Mouse (Mus musculus): Measurements from ENCODE around the gene Sgce. TPM values are rescaled to one million over a fixed set of nuclear protein-coding genes. Genes with fewer than 3 reads are reported as not detected.

Sgce gene
- polyA plus RNA-seq, 1 experiment from 2014 or later = 67.5 TPM

DNA sequence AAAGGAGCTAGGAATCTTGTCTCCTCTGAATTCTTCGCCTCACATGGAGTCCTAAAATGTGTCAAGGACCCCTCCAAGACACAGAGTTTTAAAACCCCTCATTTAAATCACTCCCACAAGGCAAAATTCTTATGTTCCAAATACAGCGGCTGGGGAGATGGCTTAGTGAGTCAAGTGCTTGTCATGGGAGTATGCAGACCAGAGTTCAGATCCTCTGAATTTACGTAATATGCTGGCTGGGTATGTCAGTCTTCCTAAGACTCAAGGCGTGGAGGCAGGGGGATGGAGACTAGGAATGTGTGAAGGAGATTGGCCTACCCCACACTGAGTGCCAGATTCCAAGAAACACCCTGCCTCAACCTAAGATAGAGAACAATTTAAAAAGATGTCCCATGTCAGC is 66.4 kb downstream of the Sgce start:
- no peak overlapping the region for H3K4me3 ChIP-seq (ENCODE audit: low read depth, low read length)
- no peak overlapping the region for H3K27ac ChIP-seq (ENCODE audit: low read length)
- no peak for ATAC-seq (ENCODE audit: insufficient number of reproducible peaks, insufficient read depth, low FRiP score, low read depth)
- H3K4me1 ChIP-seq (ENCODE audit: control insufficient read depth, insufficient read depth, low read length) = no peaks in the 10 kb centered on the region
- WGBS = 86% methylated on average over 4 of the region's 4 CpGs
- H3K27me3 ChIP-seq (ENCODE audit: control insufficient read depth, insufficient read depth, low read length) = no peaks in the 10 kb centered on the region
- H3K9ac ChIP-seq (replicated peaks; ENCODE audit: low read depth, low read length) = no peak overlapping the region
- no peak overlapping the region for H3K4me2 ChIP-seq (replicated peaks; ENCODE audit: low read depth, low read length)
- H3K9me3 ChIP-seq (ENCODE audit: control insufficient read depth, low read depth, low read length) = no peaks in the 10 kb centered on the region
- H3K36me3 ChIP-seq (ENCODE audit: control insufficient read depth, insufficient read depth, low read length) = no peaks in the 10 kb centered on the region

- Histone ChIP-seq H3K4me1 (ENCODE audit: control insufficient read depth, insufficient read depth, low read length) (no peaks in the 10 kb centered on the region), H3K36me3 (ENCODE audit: control insufficient read depth, insufficient read depth, low read length) (no peaks in the 10 kb centered on the region), H3K4me3 (ENCODE audit: low read depth, low read length) (no peak overlapping the region), H3K9me3 (ENCODE audit: control insufficient read depth, low read depth, low read length) (no peaks in the 10 kb centered on the region), H3K9ac (replicated peaks; ENCODE audit: low read depth, low read length) (no peak overlapping the region), H3K4me2 (replicated peaks; ENCODE audit: low read depth, low read length) (no peak overlapping the region), H3K27ac (ENCODE audit: low read length) (no peak overlapping the region), H3K27me3 (ENCODE audit: control insufficient read depth, insufficient read depth, low read length) (no peaks in the 10 kb centered on the region)
- WGBS = 96% methylated on average over 1 of the region's 1 CpGs
- no peak for ATAC-seq (ENCODE audit: insufficient number of reproducible peaks, insufficient read depth, low FRiP score, low read depth)
Observed at GRCm38 (mm10) chr6:4679981-4680380, 67.0 kb downstream of the Sgce start.

DNA sequence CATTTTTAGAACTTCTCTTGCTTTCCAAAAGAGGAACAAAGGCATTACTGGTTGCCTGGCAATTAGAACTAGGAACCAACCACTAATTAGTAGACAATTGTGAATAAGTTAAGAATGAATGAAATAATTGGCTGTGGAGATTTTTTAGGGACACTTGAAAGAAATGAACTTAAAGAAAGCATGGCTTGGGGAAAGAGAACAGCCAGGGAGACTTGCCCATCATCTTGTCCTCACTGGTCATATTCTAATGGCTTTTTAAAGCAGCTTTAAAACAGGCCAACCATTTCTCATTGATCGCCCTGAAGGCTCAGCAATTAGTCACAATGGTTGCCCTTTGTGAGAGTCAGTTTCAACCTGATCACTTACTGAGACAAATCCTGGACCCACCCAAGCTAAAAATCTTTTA is 69.6 kb downstream of the Sgce start:
- WGBS = 89% methylated on average over 1 of the region's 1 CpGs
- H3K27ac ChIP-seq (ENCODE audit: low read length) = no peak overlapping the region
- no peaks in the 10 kb centered on the region for H3K27me3 ChIP-seq (ENCODE audit: control insufficient read depth, insufficient read depth, low read length)
- no peaks in the 10 kb centered on the region for H3K36me3 ChIP-seq (ENCODE audit: control insufficient read depth, insufficient read depth, low read length)
- no peak overlapping the region for H3K9ac ChIP-seq (replicated peaks; ENCODE audit: low read depth, low read length)
- H3K4me1 ChIP-seq (ENCODE audit: control insufficient read depth, insufficient read depth, low read length) = no peaks in the 10 kb centered on the region
- no peaks in the 10 kb centered on the region for H3K9me3 ChIP-seq (ENCODE audit: control insufficient read depth, low read depth, low read length)
- H3K4me3 ChIP-seq (ENCODE audit: low read depth, low read length) = no peak overlapping the region
- H3K4me2 ChIP-seq (replicated peaks; ENCODE audit: low read depth, low read length) = no peak overlapping the region
- ATAC-seq (ENCODE audit: insufficient number of reproducible peaks, insufficient read depth, low FRiP score, low read depth) = no peak

DNA sequence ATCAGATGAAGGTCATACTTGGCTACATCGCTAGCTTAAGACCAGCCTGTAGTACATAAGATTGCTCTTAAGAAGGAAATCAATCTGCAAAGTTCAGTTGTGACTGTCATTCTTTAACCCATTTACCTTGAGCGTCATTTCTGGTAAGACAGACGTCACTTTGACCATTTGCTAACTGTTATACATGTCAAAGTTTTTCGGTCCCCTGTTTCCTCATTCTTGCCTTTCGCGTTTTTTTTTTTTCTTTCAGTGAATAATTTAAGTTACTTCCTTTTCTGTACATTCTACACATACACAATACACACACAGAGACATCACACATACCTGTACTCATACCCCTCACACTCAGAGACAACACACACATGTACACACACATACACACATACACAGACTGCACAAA is 81.9 kb downstream of the Sgce start:
- H3K27me3 ChIP-seq (ENCODE audit: control insufficient read depth, insufficient read depth, low read length) = no peaks in the 10 kb centered on the region
- H3K9ac ChIP-seq (replicated peaks; ENCODE audit: low read depth, low read length) = no peak overlapping the region
- H3K9me3 ChIP-seq (ENCODE audit: control insufficient read depth, low read depth, low read length) = no peaks in the 10 kb centered on the region
- H3K4me2 ChIP-seq (replicated peaks; ENCODE audit: low read depth, low read length) = no peak overlapping the region
- no peak overlapping the region for H3K4me3 ChIP-seq (ENCODE audit: low read depth, low read length)
- H3K36me3 ChIP-seq (ENCODE audit: control insufficient read depth, insufficient read depth, low read length) = no peaks in the 10 kb centered on the region
- no peak for ATAC-seq (ENCODE audit: insufficient number of reproducible peaks, insufficient read depth, low FRiP score, low read depth)
- no peaks in the 10 kb centered on the region for H3K4me1 ChIP-seq (ENCODE audit: control insufficient read depth, insufficient read depth, low read length)
- no peak overlapping the region for H3K27ac ChIP-seq (ENCODE audit: low read length)
- 84% methylated on average over 6 of the region's 6 CpGs for WGBS

DNA sequence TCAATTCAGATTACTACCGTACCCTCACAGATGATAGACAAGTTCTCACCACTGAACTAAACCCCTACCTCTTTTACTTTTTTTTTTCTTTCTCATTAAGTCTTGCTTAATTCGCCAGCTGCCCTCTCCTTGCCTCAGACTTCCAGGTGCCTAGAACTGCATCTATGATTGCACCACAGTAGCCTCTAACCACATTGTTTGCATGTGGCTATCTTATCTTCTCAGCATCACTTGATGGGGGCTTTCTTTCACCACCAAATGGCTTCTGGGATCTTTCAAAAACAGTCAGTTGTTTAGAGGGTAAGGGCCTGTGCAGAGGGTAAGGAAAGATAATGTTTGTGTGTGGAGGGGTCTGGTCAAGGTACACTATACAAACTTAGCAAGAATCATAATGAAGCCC is 82.7 kb downstream of the Sgce start:
- no peak overlapping the region for H3K4me3 ChIP-seq (ENCODE audit: low read depth, low read length)
- 54% methylated on average over 2 of the region's 2 CpGs for WGBS
- H3K9me3 ChIP-seq (ENCODE audit: control insufficient read depth, low read depth, low read length) = no peaks in the 10 kb centered on the region
- H3K4me1 ChIP-seq (ENCODE audit: control insufficient read depth, insufficient read depth, low read length) = no peaks in the 10 kb centered on the region
- no peak overlapping the region for H3K4me2 ChIP-seq (replicated peaks; ENCODE audit: low read depth, low read length)
- H3K36me3 ChIP-seq (ENCODE audit: control insufficient read depth, insufficient read depth, low read length) = no peaks in the 10 kb centered on the region
- no peak for ATAC-seq (ENCODE audit: insufficient number of reproducible peaks, insufficient read depth, low FRiP score, low read depth)
- H3K9ac ChIP-seq (replicated peaks; ENCODE audit: low read depth, low read length) = no peak overlapping the region
- no peaks in the 10 kb centered on the region for H3K27me3 ChIP-seq (ENCODE audit: control insufficient read depth, insufficient read depth, low read length)
- H3K27ac ChIP-seq (ENCODE audit: low read length) = no peak overlapping the region

GRCm38 (mm10) chr6:4663516-4663915 is 83.5 kb downstream of the Sgce start:
- Histone ChIP-seq H3K4me2 (replicated peaks; ENCODE audit: low read depth, low read length) (no peak overlapping the region), H3K36me3 (ENCODE audit: control insufficient read depth, insufficient read depth, low read length) (no peaks in the 10 kb centered on the region), H3K27ac (ENCODE audit: low read length) (no peak overlapping the region), H3K4me3 (ENCODE audit: low read depth, low read length) (no peak overlapping the region), H3K9me3 (ENCODE audit: control insufficient read depth, low read depth, low read length) (no peaks in the 10 kb centered on the region), H3K4me1 (ENCODE audit: control insufficient read depth, insufficient read depth, low read length) (no peaks in the 10 kb centered on the region), H3K9ac (replicated peaks; ENCODE audit: low read depth, low read length) (no peak overlapping the region), H3K27me3 (ENCODE audit: control insufficient read depth, insufficient read depth, low read length) (no peaks in the 10 kb centered on the region)
- ATAC-seq (ENCODE audit: insufficient number of reproducible peaks, insufficient read depth, low FRiP score, low read depth) = no peak
- WGBS = 64% methylated on average over 2 of the region's 2 CpGs

GRCm38 (mm10) chr6:4658861-4659260 is 88.1 kb downstream of the Sgce start:
- Histone ChIP-seq H3K4me2 (replicated peaks; ENCODE audit: low read depth, low read length) (no peak overlapping the region), H3K4me3 (ENCODE audit: low read depth, low read length) (no peak overlapping the region), H3K9me3 (ENCODE audit: control insufficient read depth, low read depth, low read length) (no peaks in the 10 kb centered on the region), H3K27me3 (ENCODE audit: control insufficient read depth, insufficient read depth, low read length) (no peaks in the 10 kb centered on the region), H3K27ac (ENCODE audit: low read length) (no peak overlapping the region), H3K4me1 (ENCODE audit: control insufficient read depth, insufficient read depth, low read length) (no peaks in the 10 kb centered on the region), H3K9ac (replicated peaks; ENCODE audit: low read depth, low read length) (no peak overlapping the region), H3K36me3 (ENCODE audit: control insufficient read depth, insufficient read depth, low read length) (no peaks in the 10 kb centered on the region)
- 80% methylated on average over 13 of the region's 13 CpGs for WGBS
- no peak for ATAC-seq (ENCODE audit: insufficient number of reproducible peaks, insufficient read depth, low FRiP score, low read depth)

DNA sequence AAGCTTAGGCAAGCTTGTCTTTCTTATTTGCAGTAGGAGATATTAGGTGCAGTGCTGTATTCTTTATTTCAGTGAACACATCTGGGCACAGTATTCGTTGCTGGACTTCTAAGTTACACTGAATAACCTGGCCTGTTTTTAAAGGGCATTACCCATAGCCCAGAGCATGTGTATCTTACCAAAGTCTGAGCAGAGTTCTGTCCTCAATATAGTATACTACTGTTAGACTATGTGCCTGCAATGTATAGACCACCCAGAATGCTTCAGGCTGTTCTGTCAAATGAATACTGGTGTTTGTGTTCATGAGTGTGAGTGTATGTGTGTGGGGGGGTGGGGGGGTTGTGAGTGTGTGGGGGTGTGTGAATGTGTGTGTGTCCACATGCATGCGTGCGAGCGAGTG is 91.1 kb downstream of the Sgce start:
- Histone ChIP-seq H3K4me1 (ENCODE audit: control insufficient read depth, insufficient read depth, low read length) (no peaks in the 10 kb centered on the region), H3K4me3 (ENCODE audit: low read depth, low read length) (no peak overlapping the region), H3K36me3 (ENCODE audit: control insufficient read depth, insufficient read depth, low read length) (no peaks in the 10 kb centered on the region), H3K27ac (ENCODE audit: low read length) (no peak overlapping the region), H3K4me2 (replicated peaks; ENCODE audit: low read depth, low read length) (no peak overlapping the region), H3K9ac (replicated peaks; ENCODE audit: low read depth, low read length) (no peak overlapping the region), H3K27me3 (ENCODE audit: control insufficient read depth, insufficient read depth, low read length) (no peaks in the 10 kb centered on the region), H3K9me3 (ENCODE audit: control insufficient read depth, low read depth, low read length) (no peaks in the 10 kb centered on the region)
- 84% methylated on average over 4 of the region's 4 CpGs for WGBS
- no peak for ATAC-seq (ENCODE audit: insufficient number of reproducible peaks, insufficient read depth, low FRiP score, low read depth)

- Histone ChIP-seq H3K9ac (replicated peaks; ENCODE audit: low read depth, low read length) (no peak overlapping the region), H3K27me3 (ENCODE audit: control insufficient read depth, insufficient read depth, low read length) (no peaks in the 10 kb centered on the region), H3K9me3 (ENCODE audit: control insufficient read depth, low read depth, low read length) (no peaks in the 10 kb centered on the region), H3K27ac (ENCODE audit: low read length) (no peak overlapping the region), H3K36me3 (ENCODE audit: control insufficient read depth, insufficient read depth, low read length) (no peaks in the 10 kb centered on the region), H3K4me3 (ENCODE audit: low read depth, low read length) (no peak overlapping the region), H3K4me2 (replicated peaks; ENCODE audit: low read depth, low read length) (no peak overlapping the region), H3K4me1 (ENCODE audit: control insufficient read depth, insufficient read depth, low read length) (no peaks in the 10 kb centered on the region)
- ATAC-seq (ENCODE audit: insufficient number of reproducible peaks, insufficient read depth, low FRiP score, low read depth) = no peak
- WGBS = 34% methylated on average over 5 of the region's 5 CpGs
Observed at GRCm38 (mm10) chr6:4655466-4655865, 91.5 kb downstream of the Sgce start.

Data from stomach, embryonic 14.5 days (tissue).